Mouse (Mus musculus) bone marrow macrophage, adult 2 months (primary cell): ENCODE results near the gene Rtf2.

Experiments used
- CTCF ChIP-seq: IDR thresholded peaks from 2 replicates; pipeline ENCODE4 v1.5.1; 2012; ENCODE audit warnings: low read depth, mild to moderate bottlenecking, low read length, moderate library complexity
- POLR2A ChIP-seq: IDR thresholded peaks from 2 replicates; pipeline ENCODE4 v1.6.1; 2012; ENCODE audit warnings: mild to moderate bottlenecking, low read depth, low read length, borderline replicate concordance

DNA sequence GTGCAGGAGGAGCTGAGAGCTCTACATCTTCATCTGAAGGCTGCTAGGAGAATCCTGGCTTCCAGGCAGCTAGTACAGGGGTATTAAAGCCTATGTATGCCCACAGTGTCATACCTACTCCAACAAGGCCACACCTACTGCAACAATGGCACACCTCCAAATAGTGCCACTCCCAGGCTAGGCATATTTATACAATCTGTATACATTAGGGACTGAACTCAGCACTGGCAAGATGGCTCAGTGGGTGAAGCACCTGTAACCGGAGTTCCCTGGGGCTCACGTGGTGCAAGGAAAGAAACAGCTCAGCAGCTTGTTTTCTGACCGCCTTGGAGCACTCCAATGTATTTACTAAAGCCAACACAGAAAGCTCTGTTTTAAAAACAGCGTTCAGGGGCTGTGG lies 5.3 kb downstream of the Rtf2 start:
- TF ChIP-seq CTCF (no peak), POLR2A (no peak)
